Mouse (Mus musculus): ENCODE results near the gene Bcl2.
"Not testable (repeated sequence)": the region's sequence is repeated elsewhere in the genome, so short reads cannot be mapped to it uniquely, and the experiment has no call there.

DNA sequence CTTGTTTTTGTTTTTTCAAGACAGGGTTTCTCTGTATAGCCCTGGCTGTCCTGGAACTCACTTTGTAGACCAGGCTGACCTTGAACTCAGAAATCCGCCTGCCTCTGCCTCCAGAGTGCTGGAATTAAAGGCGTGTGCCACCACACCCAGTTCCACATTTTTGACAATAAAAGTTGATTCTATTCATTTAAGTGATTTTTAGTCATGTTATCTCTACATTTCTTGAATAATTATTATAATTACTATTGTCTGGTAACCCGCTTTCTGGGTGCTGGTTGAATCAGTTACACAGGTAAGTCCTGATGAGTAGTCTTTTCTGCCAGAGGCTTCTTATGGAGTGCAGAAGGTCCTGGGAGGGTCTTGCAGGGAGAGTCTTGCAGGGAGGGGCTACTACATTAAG, 179.2 kb downstream of the Bcl2 start:
- not testable (repeated sequence) for TF ChIP-seq ZNF384 (IDR thresholded peaks at IDR 0.05; ENCODE audit: low read depth, low read length); CHD2 (IDR thresholded peaks at IDR 0.05; ENCODE audit: low read depth, low read length); ZC3H11A (IDR thresholded peaks at IDR 0.05; ENCODE audit: borderline replicate concordance, low read depth, low read length); MAFK (IDR thresholded peaks at IDR 0.05; ENCODE audit: insufficient read depth, low read depth, low read length)
